26 mouse cellular contexts compared by ENCODE assay signal in genomic region chr10:88658918-88659317, GRCm38 (mm10). TPM values are rescaled to one million over a fixed set of nuclear protein-coding genes. Genes with fewer than 3 reads are reported as not detected.
"Had no signal": no experiment of that assay in that cellular context is flagged by ENCODE, and none has a peak within 500 bp of the region (broad histone marks: within the 10 kb centered on the region; RNA-seq: fewer than 3 reads in every experiment).

No protein-coding gene starts in this region.

- H3K27me3 ChIP-seq: heart, embryonic 12.5 days; hindbrain, embryonic 12.5 days; intestine, embryonic 15.5 days; limb, embryonic 13.5 days; liver, embryonic 13.5 days had no signal

- H3K4me2 ChIP-seq: heart, embryonic 12.5 days; hindbrain, embryonic 12.5 days; hindbrain, embryonic 14.5 days; intestine, embryonic 15.5 days; limb, embryonic 13.5 days; liver, embryonic 11.5 days; liver, embryonic 13.5 days had no signal

- ATAC-seq: hindbrain, embryonic 16.5 days; inflammation-experienced regulatory T-cells, adult 6 months; intestine, embryonic 15.5 days; intestine, postnatal 0 days had no signal

- H3K4me3 ChIP-seq: heart, embryonic 10.5 days; heart, embryonic 12.5 days; hindbrain, embryonic 10.5 days; hindbrain, embryonic 12.5 days; intestine, embryonic 15.5 days; layer of hippocampus, adult 2 months; left cerebral cortex, adult 2 months; limb, embryonic 13.5 days; liver, embryonic 13.5 days had no signal

- H3K27ac ChIP-seq: heart, embryonic 10.5 days; hindbrain, embryonic 10.5 days; hindbrain, embryonic 12.5 days; hindbrain, embryonic 14.5 days; intestine, embryonic 15.5 days; layer of hippocampus, adult 2 months; left cerebral cortex, adult 2 months; limb, embryonic 13.5 days; liver, embryonic 13.5 days had no signal

- H3K4me1 ChIP-seq: heart, embryonic 10.5 days; heart, embryonic 12.5 days; hindbrain, embryonic 10.5 days; hindbrain, embryonic 12.5 days; intestine, embryonic 15.5 days; limb, embryonic 13.5 days; liver, embryonic 13.5 days had no signal

- H3K9ac ChIP-seq: heart, embryonic 12.5 days; hindbrain, embryonic 12.5 days; hindbrain, embryonic 14.5 days; intestine, embryonic 15.5 days; limb, embryonic 13.5 days; liver, embryonic 13.5 days had no signal

- H3K9me3 ChIP-seq: heart, embryonic 10.5 days; heart, embryonic 12.5 days; hindbrain, embryonic 10.5 days; hindbrain, embryonic 12.5 days; intestine, embryonic 15.5 days; limb, embryonic 13.5 days; liver, embryonic 13.5 days had no signal

- H3K36me3 ChIP-seq: heart, embryonic 10.5 days; heart, embryonic 12.5 days; hindbrain, embryonic 10.5 days; hindbrain, embryonic 12.5 days; intestine, embryonic 15.5 days; limb, embryonic 13.5 days; liver, embryonic 13.5 days had no signal

- DNase-seq: gastrocnemius, postnatal 25 days; heart, adult 18-20 months; heart, postnatal 10 days; heart, postnatal 4 days; kidney, adult 18-20 months; kidney, adult 8-10 months; kidney, postnatal 10 days; kidney, postnatal 25 days; kidney, postnatal 4 days; liver; liver, embryonic 13.5 days had no signal

RNA-seq across cellular contexts. Expression of gene Spic, which starts 25.9 kb away (rescaled TPM):
- polyA plus RNA-seq: frontal cortex, adult 2 months; heart, embryonic 10.5 days; hindbrain, embryonic 10.5 days; hindbrain, embryonic 12.5 days; limb, embryonic 11.5 days; limb, embryonic 13.5 days had no signal

RNA-seq across cellular contexts. Expression of gene Mybpc1, which starts 54.0 kb away (rescaled TPM):
- polyA plus RNA-seq: inflammation-experienced regulatory T-cells, adult 6 months had no signal
